Mouse (Mus musculus) urinary bladder, postnatal 36 days (tissue): ENCODE results near the gene Uckl1.

Source experiments
- DNase-seq, 2 experiments: peaks; one replicate each; pipeline ENCODE4 v3.0.0; 2022; ENCODE audit warnings: low spot score in 2 of 2, mixed read lengths in 1 of 2

Gene Uckl1

GRCm38 (mm10) chr2:181584411-181584942 lies at the start of gene Uckl1:
TSS of gene Uckl1 (minus strand) at chr2:181584892.
- DNase-seq = no peak

GRCm38 (mm10) chr2:181632624-181633023 lies 47.9 kb upstream of the Uckl1 start:
- no peak for DNase-seq

DNA sequence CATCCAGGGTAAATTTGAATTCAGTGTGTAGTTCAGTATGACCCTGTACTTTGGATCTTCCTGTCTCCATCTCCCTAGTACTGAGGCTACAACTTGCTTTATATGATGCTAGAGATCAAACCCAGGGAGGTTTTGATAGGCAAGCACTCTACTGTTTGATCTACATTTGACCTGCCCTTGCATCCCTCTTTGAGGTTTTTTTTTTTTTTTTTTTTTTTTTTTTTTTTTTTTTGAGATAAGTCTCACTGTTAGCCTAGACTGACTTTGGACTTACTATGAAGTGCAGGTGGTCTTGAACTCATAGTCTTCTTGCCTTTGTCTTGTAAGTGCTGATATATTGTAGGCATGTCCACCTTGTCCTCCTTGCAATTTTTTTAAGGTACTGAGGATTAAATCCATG lies 43.8 kb upstream of the Uckl1 start:
- DNase-seq = no peak

DNA sequence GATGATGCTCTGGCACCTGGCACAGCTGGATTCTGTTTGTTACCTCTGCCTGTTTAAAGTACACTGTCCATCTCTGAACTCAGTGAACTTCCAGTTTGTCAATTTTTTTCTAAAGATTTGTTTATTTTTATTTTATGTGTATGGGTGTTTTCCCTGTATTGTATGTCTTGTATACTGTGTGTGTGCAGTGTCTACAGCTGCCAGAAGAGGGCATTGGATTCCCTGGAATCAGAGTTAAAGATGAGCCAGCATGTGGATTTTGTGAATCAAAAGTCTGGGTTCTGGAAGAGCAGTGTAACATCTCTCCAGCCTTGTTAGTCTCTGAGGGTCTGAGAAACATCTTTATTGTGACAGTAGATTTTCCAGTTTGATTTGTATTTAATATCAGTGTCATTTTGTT lies 38.7 kb upstream of the Uckl1 start:
- DNase-seq = no peak

- no peak for DNase-seq
Observed at GRCm38 (mm10) chr2:181618761-181619495, 34.2 kb upstream of the Uckl1 start.

- no peak for DNase-seq
Observed at GRCm38 (mm10) chr2:181602367-181602766, 17.7 kb upstream of the Uckl1 start.

GRCm38 (mm10) chr2:181601751-181602145 lies 17.1 kb upstream of the Uckl1 start:
- DNase-seq = no peak

DNA sequence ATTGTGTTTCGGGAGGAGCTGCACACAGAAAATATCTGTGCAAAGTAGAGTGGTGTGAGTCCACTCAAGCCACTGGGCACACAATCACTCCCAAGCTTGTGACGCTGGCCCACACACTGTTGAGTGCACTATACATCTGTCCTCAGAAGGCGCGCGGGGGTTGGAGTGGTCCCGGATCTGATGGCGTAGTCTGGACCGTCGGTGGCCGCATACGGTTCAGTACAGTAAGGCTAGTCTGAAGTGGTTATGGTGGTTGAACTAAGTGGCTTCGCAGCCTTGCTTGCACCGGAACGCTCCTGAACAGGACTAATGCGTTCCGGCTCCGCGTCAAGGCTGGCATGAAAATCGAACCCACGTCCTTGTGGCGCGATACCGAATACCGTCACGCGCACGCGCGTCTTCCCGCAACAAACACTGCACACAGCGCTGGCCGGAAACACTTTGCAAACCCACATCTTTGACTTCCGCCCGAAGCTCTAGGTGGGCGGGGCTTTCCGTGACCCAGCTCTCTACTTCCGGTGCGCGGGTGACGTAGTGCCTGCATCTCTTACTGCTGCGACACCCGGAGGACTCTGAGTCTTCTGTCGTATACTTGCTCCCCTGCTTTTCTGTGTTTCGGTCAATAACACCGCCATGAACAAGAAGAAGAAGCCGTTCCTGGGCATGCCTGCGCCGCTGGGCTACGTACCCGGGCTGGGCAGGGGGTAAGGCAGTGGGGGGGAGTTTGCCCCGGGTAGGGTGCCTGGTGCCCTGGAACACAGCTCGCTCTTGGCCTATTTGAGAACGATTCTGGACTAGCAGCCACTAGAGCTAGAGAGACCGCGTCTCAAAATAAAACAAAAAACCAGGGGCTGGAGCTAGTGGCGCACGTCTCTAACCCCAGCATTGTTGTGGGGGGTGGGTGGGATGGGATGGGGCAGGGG lies 16.4 kb upstream of the Uckl1 start:
- DNase-seq = peak; percentile 89 to 97

GRCm38 (mm10) chr2:181600226-181600758 lies 15.6 kb upstream of the Uckl1 start:
- no peak for DNase-seq

DNA sequence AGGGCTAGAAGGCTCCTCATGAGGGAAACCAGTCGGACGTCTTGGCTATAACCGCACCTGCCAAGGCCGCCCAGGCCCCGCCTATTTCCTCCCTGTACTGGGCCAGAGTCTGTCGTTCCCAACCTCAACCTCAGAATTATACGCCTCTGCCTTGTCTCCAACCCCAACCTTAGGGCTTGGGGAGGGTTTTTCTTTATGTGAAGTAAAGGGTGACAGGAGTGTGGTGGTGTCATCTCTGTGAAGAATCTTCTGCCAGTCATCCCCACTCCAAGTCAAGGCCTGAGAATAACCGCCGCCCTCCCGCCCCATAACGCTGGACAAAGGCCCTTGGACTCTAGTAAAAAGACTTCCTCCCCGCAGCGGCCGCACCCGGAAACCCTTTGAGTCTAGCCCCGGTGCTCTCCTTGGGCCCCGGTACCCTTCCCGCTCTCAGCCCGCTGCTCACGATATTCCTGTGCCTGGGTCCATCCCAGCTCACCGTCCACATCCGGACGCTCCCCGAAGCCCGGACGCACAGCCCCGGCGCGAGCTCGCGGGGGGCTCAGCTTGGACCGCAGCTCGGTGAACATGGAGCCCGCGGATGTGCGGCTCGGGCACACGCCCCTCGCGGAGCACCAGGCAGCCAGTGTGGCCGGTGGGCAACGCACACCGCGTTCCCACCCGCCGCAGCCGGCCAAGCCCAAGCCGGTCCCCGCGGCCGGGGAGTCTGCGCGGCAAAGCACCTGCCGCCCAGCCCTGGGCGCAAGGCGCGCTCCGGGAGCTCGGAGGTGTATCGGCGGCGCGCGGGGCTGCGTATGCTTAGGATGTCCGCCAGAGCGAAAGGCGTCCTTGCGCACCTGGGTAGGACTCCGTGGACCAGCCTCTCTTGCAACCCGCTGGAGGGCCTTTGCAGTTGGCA lies 14.0 kb upstream of the Uckl1 start, which contains the start of gene Samd10:
Samd10 (minus strand) TSS at position 759 of the 898 bp plus-strand sequence.
- DNase-seq = peak; percentile 57 to 66

- no peak for DNase-seq
Observed at GRCm38 (mm10) chr2:181597378-181598061, 12.8 kb upstream of the Uckl1 start.

- DNase-seq = no peak
Observed at GRCm38 (mm10) chr2:181596221-181596960, 11.7 kb upstream of the Uckl1 start.

GRCm38 (mm10) chr2:181594946-181595696 lies 10.4 kb upstream of the Uckl1 start:
- no peak for DNase-seq

DNA sequence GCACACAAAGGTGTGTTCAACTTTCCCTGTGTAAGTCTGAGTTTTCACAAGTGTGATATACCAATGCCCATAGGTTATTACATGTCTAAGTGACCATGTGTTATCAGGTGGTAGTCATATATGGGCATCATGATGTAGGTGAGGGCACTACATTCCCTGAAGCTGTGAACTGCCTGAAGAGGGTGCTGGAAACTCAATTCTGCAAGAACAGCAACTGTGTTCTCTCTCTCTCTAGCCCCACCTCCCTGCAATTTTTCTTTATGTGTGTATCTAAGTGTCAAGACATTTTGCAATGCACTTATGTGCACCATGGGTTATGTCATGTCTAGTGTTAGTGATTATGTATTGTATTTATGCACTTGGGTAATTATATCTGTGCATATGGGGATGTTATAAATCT lies 9.2 kb upstream of the Uckl1 start:
- DNase-seq = no peak

DNA sequence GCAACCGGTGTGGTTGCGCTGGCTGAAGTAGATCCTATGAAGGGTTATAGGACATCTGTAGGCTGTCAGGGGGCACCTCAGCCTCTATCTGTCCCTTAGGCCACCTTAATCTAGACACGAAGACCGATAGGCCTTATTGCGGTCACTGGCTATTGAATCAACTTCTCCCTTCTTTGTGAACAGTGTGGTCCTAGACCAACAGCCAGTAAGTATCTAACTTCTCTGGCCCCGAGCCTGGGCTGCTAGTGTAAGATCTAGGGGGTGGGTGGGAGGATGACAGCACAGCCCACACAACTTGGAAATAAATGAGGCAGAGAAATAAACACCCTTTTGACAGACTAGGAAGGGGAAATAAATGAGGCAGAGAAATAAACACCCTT lies 8.3 kb upstream of the Uckl1 start:
- DNase-seq = no peak

GRCm38 (mm10) chr2:181592231-181593041 lies 7.7 kb upstream of the Uckl1 start, which contains the start of gene Zfp512b:
TSS of gene Zfp512b (minus strand) at chr2:181592803.
- DNase-seq = peak; percentile 61 to 64

GRCm38 (mm10) chr2:181591528-181592085 lies 6.9 kb upstream of the Uckl1 start, which contains the start of gene Prpf6:
TSS of gene Prpf6 (plus strand) at chr2:181591868.
- DNase-seq = no peak

- no peak for DNase-seq
Observed at GRCm38 (mm10) chr2:181590471-181590870, 5.8 kb upstream of the Uckl1 start.
